Mouse (Mus musculus): Measurements from ENCODE around the gene Flt3l.

- no peak for TF ChIP-seq CTCF (IDR thresholded peaks at IDR 0.05; ENCODE audit: borderline replicate concordance, extremely low read depth, insufficient read depth, insufficient read length)
- TF ChIP-seq POLR2A (IDR thresholded peaks at IDR 0.05; ENCODE audit: borderline replicate concordance, extremely low read depth, insufficient read depth, insufficient read length, poor library complexity, severe bottlenecking) = no peak
Observed at GRCm38 (mm10) chr7:45105491-45105890, 30.7 kb downstream of the Flt3l start.

Measured in brain, embryonic 14.5 days (tissue).